Mouse (Mus musculus): ENCODE measurements at regions not wholly inside any gene's neighbourhood (a gene's known extent, or its start where the extent isn't known, plus 50 kb on each side); places are given as distances from the start of the nearest gene placed in this dataset.
"Not testable (repeated sequence)": the region's sequence is repeated elsewhere in the genome, so short reads cannot be mapped to it uniquely, and the experiment has no call there.

DNA sequence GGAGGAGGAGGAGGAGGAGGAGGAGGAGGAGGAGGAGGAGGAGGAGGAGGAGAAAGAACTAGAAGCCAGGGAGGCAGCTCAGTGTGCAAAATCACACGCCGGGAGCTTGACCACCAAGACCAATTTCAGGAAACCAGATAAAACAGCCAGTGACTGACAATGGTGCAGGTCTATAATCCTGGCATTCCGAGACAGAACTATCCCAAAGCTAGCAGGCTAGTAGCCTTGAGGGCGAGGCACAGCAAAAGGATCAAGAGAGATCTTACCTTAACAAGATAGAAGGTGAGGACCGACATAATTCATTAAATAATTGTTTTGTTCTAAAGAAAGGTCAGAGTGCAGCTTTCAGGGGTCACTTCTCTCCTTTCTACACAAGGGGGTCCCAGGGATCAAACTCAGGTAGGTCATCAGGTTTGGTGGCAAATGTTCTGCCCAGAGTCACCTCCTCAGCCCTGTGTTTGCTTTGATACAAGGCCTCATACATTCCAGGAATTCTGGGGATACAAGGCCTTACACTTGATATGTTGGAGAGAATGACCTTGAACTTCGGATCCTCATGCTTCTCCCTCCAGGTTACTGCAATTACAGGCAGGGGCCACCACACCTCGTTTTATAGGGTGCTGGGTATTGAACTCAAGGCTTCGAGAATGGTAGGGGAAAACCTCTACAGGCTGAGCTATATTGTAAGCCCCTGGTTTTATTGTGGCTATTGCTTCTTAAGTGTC, 54.2 kb upstream of the Jarid2 start:
- no peak for ATAC-seq (replicated peaks; ENCODE audit: low FRiP score, low read depth)

DNA sequence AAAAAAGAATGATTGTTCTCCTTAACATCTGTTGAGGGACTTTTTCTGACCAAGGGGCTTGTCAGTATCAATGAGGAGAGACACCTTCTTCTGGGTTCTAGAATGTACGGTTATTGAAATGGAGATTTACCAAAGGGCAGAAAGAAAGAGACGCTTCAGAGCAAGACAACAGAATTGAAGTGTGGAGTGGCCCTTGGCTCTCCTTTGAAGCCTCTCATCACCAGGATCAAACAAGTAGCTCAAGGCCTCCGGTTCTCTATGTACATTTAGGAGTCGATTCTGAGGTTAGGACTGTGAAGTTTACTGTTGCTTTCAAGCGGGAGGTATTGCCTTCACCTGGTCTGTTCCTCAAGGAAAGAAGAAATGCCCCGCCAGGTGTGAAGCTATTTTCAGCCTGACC, 53.2 kb upstream of the Jarid2 start:
- H3K4me1 ChIP-seq (replicated peaks; ENCODE audit: insufficient read depth, low read length) = peaks cover 7% of the 10 kb centered on the region
- H3K9me3 ChIP-seq (replicated peaks; ENCODE audit: low read length) = no peaks in the 10 kb centered on the region
- no peak for TF ChIP-seq CTCF (IDR thresholded peaks at IDR 0.05; ENCODE audit: low read depth)
- no peaks in the 10 kb centered on the region for H3K36me3 ChIP-seq (ENCODE audit: insufficient read depth, low read length)
- H3K4me3 ChIP-seq (replicated peaks; ENCODE audit: low read depth, low read length) = no peak overlapping the region
- H3K27ac ChIP-seq = no peak overlapping the region
- 95% methylated on average over 6 of the region's 6 CpGs for WGBS
- no peak for DNase-seq (ENCODE audit: low spot score)
- H3K9ac ChIP-seq (ENCODE audit: low read depth, low read length) = no peak overlapping the region
- H3K27me3 ChIP-seq (ENCODE audit: insufficient read depth, low read length) = no peaks in the 10 kb centered on the region
- no peak overlapping the region for H3K4me2 ChIP-seq (ENCODE audit: low read length)
- no peak for ATAC-seq (replicated peaks; ENCODE audit: low FRiP score, low read depth)

More for the DNA sequence above, 54.2 kb upstream of the Jarid2 start:
- 71% methylated on average over 8 of the region's 8 CpGs for WGBS
- Histone ChIP-seq H3K4me1 (replicated peaks; ENCODE audit: insufficient read depth, low read length) (peaks cover 7% of the 10 kb centered on the region), H3K4me3 (replicated peaks; ENCODE audit: low read depth, low read length) (no peak overlapping the region), H3K9me3 (replicated peaks; ENCODE audit: low read length) (no peaks in the 10 kb centered on the region), H3K27me3 (ENCODE audit: insufficient read depth, low read length) (no peaks in the 10 kb centered on the region), H3K9ac (ENCODE audit: low read depth, low read length) (no peak overlapping the region), H3K36me3 (ENCODE audit: insufficient read depth, low read length) (no peaks in the 10 kb centered on the region), H3K27ac (no peak overlapping the region), H3K4me2 (ENCODE audit: low read length) (no peak overlapping the region)
- DNase-seq (ENCODE audit: low spot score) = no peak
- TF ChIP-seq CTCF (IDR thresholded peaks at IDR 0.05; ENCODE audit: low read depth) = no peak

DNA sequence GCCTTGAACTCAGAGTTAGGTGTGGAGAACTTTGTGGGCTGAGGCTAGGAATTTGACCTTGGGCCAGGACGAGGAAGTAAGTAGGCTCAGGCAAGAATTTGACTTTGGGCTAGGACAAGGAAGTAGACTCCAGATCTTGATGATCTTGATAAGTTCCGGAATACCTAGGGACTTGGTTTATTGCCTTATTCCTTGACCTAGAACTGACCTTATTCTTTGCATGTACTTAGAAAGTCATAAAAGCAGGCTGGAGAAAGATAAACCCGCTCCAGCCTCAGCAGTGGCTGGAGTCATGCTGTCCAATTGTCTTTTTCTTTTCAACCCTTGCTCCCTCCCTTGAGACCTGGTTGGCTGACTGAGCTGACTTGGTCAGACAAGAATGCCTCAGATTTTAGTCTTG, 51.2 kb upstream of the Jarid2 start:
- H3K4me2 ChIP-seq (ENCODE audit: low read length) = no peak overlapping the region

DNA sequence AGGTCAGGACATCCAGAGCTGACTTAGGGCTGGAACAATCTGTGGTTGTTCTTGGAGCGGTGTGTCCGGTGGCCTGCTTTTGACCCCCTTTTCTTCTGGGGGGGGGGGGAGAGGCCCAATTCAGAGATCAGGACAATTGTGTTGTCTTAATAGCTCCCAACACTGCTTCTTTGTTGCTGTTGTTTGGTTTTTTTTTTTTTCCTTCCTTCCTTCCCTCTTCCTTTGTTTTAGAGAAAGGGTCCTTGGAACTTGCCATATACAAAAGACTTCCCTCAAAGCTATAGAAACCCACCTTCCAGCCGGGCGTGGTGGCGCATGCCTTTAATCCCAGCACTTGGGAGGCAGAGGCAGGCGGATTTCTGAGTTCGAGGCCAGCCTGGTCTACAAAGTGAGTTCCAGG, 49.8 kb upstream of the Jarid2 start:
- not testable (repeated sequence) for H3K9me3 ChIP-seq (replicated peaks; ENCODE audit: low read length); H3K9ac ChIP-seq (ENCODE audit: low read depth, low read length); H3K4me2 ChIP-seq (ENCODE audit: low read length); ATAC-seq (replicated peaks; ENCODE audit: low FRiP score, low read depth); H3K36me3 ChIP-seq (ENCODE audit: insufficient read depth, low read length); H3K4me1 ChIP-seq (replicated peaks; ENCODE audit: insufficient read depth, low read length); DNase-seq (ENCODE audit: low spot score); H3K27ac ChIP-seq; H3K4me3 ChIP-seq (replicated peaks; ENCODE audit: low read depth, low read length); H3K27me3 ChIP-seq (ENCODE audit: insufficient read depth, low read length)
- 90% methylated on average over 7 of the region's 7 CpGs for WGBS

More for the DNA sequence above, 51.2 kb upstream of the Jarid2 start:
- no peaks in the 10 kb centered on the region for H3K36me3 ChIP-seq (ENCODE audit: insufficient read depth, low read length)
- no peak overlapping the region for H3K9ac ChIP-seq (ENCODE audit: low read depth, low read length)
- no peaks in the 10 kb centered on the region for H3K27me3 ChIP-seq (ENCODE audit: insufficient read depth, low read length)
- ATAC-seq (replicated peaks; ENCODE audit: low FRiP score, low read depth) (no peak), DNase-seq (ENCODE audit: low spot score) (no peak)
- H3K27ac ChIP-seq = no peak overlapping the region
- peaks cover 7% of the 10 kb centered on the region for H3K4me1 ChIP-seq (replicated peaks; ENCODE audit: insufficient read depth, low read length)
- WGBS = 60% methylated on average over 3 of the region's 3 CpGs
- H3K4me3 ChIP-seq (replicated peaks; ENCODE audit: low read depth, low read length) = no peak overlapping the region
- H3K9me3 ChIP-seq (replicated peaks; ENCODE audit: low read length) = no peaks in the 10 kb centered on the region
- no peak for TF ChIP-seq CTCF (IDR thresholded peaks at IDR 0.05; ENCODE audit: low read depth)

Data from kidney, postnatal 0 days (tissue).